Comparison of ENCODE assay signal across 8 mouse cellular contexts in genomic region chr17:47151193-47151556, GRCm38 (mm10).
DNase-seq lines count a peak whose midpoint lies in the region; ATAC-seq and TF ChIP-seq lines count a peak whose summit lies in the region.

No protein-coding gene starts in this region.

- H3K9ac ChIP-seq in liver, embryonic 15.5 days, result no peak overlapping the region

- no peaks in the 10 kb centered on the region for H3K36me3 ChIP-seq in liver, embryonic 15.5 days (replicated peaks)

- peak overlapping the region; percentile 69 for H3K4me3 ChIP-seq in gastrocnemius, adult 2 months
- 0 out of 2 replicates have a peak overlapping the region, but pooled peaks have one; percentile 14 for H3K4me3 ChIP-seq in liver, embryonic 15.5 days (replicated peaks)

- no peak overlapping the region; the same call in 1 of the 2 replicates for H3K27ac ChIP-seq in gastrocnemius, adult 2 months
- no peak overlapping the region for H3K27ac ChIP-seq in liver, embryonic 15.5 days (replicated peaks)

- 52% methylated on average over 5 of the region's 5 CpGs for WGBS in liver, embryonic 15.5 days (ENCODE audit: insufficient replicate concordance)

- no peak for TF ChIP-seq CTCF in gastrocnemius, adult 2 months (IDR thresholded peaks at IDR 0.05)

- ATAC-seq in liver, embryonic 15.5 days (ENCODE audit: insufficient read depth), result no peak

- H3K4me1 ChIP-seq in liver, embryonic 15.5 days (replicated peaks), result peaks cover 8% of the 10 kb centered on the region

- H3K27me3 ChIP-seq in liver, embryonic 15.5 days, result no peaks in the 10 kb centered on the region

- no peaks in the 10 kb centered on the region for H3K9me3 ChIP-seq in liver, embryonic 15.5 days (replicated peaks)

- H3K4me2 ChIP-seq in liver, embryonic 15.5 days, result peak overlapping the region; percentile 38; the same call in 1 of the 2 replicates

- intact Hi-C loops in gastrocnemius, adult 2 months (cut with DNase I), result no loop called here

- DNase-seq in gastrocnemius, adult 2 months, result no peak
- no peak for DNase-seq in gastrocnemius, postnatal 10 days
- DNase-seq in testis, postnatal 10 days (ENCODE audit: low spot score), result peak; percentile 42
- DNase-seq in testis, postnatal 14 days (ENCODE audit: low spot score), result no peak
- DNase-seq in spleen, postnatal 36 days (ENCODE audit: low spot score in 2 of 2), result no peak
- no peak for DNase-seq in thymus, postnatal 4 days
- DNase-seq in adrenal gland, postnatal 25 days, result no peak
